Mouse (Mus musculus) E14TG2a.4 (cell line): Measurements from ENCODE around the gene Agtpbp1.

Source experiments
- H3K27me3 ChIP-seq: 2 replicates; pipeline ENCODE4 v1.6.1; 2014; ENCODE audit warnings: low read length, control low read depth; ENCODE audit not compliant: insufficient read depth
- H3K36me3 ChIP-seq: 2 replicates; pipeline ENCODE4 v1.6.1; 2014; ENCODE audit warnings: low read length, control low read depth; ENCODE audit not compliant: insufficient read depth
- H3K4me1 ChIP-seq: replicated peaks from 2 replicates; pipeline ENCODE4 v1.6.1; 2014; ENCODE audit warnings: low read depth, low read length, control low read depth
- H3K4me3 ChIP-seq: replicated peaks from 2 replicates; pipeline ENCODE4 v1.5.1; 2014; ENCODE audit warnings: mild to moderate bottlenecking, low read length
- H3K9me3 ChIP-seq: 2 replicates; pipeline ENCODE4 v1.6.1; 2014; ENCODE audit warnings: low read length, control low read depth
- CTCF ChIP-seq: conservative IDR thresholded peaks from 2 replicates; pipeline ENCODE4 v1.5.1; 2014; ENCODE audit warnings: low read length
- NANOG ChIP-seq: IDR thresholded peaks from 2 replicates; pipeline ENCODE4 v1.6.1; 2014; ENCODE audit warnings: borderline replicate concordance, low read length, mixed read lengths
- POU5F1 ChIP-seq: IDR thresholded peaks from 2 replicates; pipeline ENCODE4 v1.6.1; 2014; ENCODE audit warnings: low read length, borderline replicate concordance

Gene Agtpbp1

GRCm38 (mm10) chr13:59460958-59461357, 124.1 kb downstream of the Agtpbp1 start:
- TF ChIP-seq POU5F1 (no peak), NANOG (no peak), CTCF (no peak)
- Histone ChIP-seq H3K27me3 (no peaks in the 10 kb centered on the region), H3K36me3 (peaks cover 98% of the 10 kb centered on the region), H3K4me1 (no peaks in the 10 kb centered on the region), H3K9me3 (no peaks in the 10 kb centered on the region), H3K4me3 (no peak overlapping the region)

GRCm38 (mm10) chr13:59456203-59456602, 128.8 kb downstream of the Agtpbp1 start:
- no peak for TF ChIP-seq CTCF
- H3K36me3 ChIP-seq, result peaks cover 94% of the 10 kb centered on the region
- no peak overlapping the region for H3K4me3 ChIP-seq
- no peaks in the 10 kb centered on the region for H3K9me3 ChIP-seq
- H3K27me3 ChIP-seq, result no peaks in the 10 kb centered on the region
- H3K4me1 ChIP-seq, result peaks cover 18% of the 10 kb centered on the region

GRCm38 (mm10) chr13:59454001-59454785, 130.8 kb downstream of the Agtpbp1 start:
- no peaks in the 10 kb centered on the region for H3K9me3 ChIP-seq
- H3K4me1 ChIP-seq, result peaks cover 18% of the 10 kb centered on the region
- no peaks in the 10 kb centered on the region for H3K27me3 ChIP-seq
- H3K36me3 ChIP-seq, result peaks cover 92% of the 10 kb centered on the region
- TF ChIP-seq CTCF (no peak), NANOG (no peak), POU5F1 (no peak)
- H3K4me3 ChIP-seq, result no peak overlapping the region

- H3K9me3 ChIP-seq, result no peaks in the 10 kb centered on the region
- peaks cover 89% of the 10 kb centered on the region for H3K36me3 ChIP-seq
- peaks cover 18% of the 10 kb centered on the region for H3K4me1 ChIP-seq
- TF ChIP-seq POU5F1, result no peak
- TF ChIP-seq NANOG, result no peak
- no peak for TF ChIP-seq CTCF
- no peak overlapping the region for H3K4me3 ChIP-seq
- no peaks in the 10 kb centered on the region for H3K27me3 ChIP-seq
These were observed 131.4 kb downstream of the Agtpbp1 start for GRCm38 (mm10) chr13:59453582-59453981.

GRCm38 (mm10) chr13:59453045-59453444, 132.0 kb downstream of the Agtpbp1 start:
- Histone ChIP-seq H3K27me3 (no peaks in the 10 kb centered on the region), H3K36me3 (peaks cover 84% of the 10 kb centered on the region), H3K4me3 (no peak overlapping the region), H3K4me1 (peaks cover 18% of the 10 kb centered on the region), H3K9me3 (no peaks in the 10 kb centered on the region)
- TF ChIP-seq CTCF (no peak), POU5F1 (no peak), NANOG (no peak)

GRCm38 (mm10) chr13:59450840-59451239, 134.2 kb downstream of the Agtpbp1 start:
- no peaks in the 10 kb centered on the region for H3K27me3 ChIP-seq
- H3K36me3 ChIP-seq, result peaks cover 74% of the 10 kb centered on the region
- no peak for TF ChIP-seq POU5F1
- TF ChIP-seq CTCF, result no peak
- TF ChIP-seq NANOG, result no peak
- no peak overlapping the region for H3K4me3 ChIP-seq
- H3K9me3 ChIP-seq, result no peaks in the 10 kb centered on the region
- H3K4me1 ChIP-seq, result peaks cover 18% of the 10 kb centered on the region

- peaks cover 41% of the 10 kb centered on the region for H3K36me3 ChIP-seq
- H3K27me3 ChIP-seq, result no peaks in the 10 kb centered on the region
- no peaks in the 10 kb centered on the region for H3K9me3 ChIP-seq
- peaks cover 6% of the 10 kb centered on the region for H3K4me1 ChIP-seq
- TF ChIP-seq NANOG (no peak), POU5F1 (no peak), CTCF (no peak)
- H3K4me3 ChIP-seq, result no peak overlapping the region
These were observed 137.9 kb downstream of the Agtpbp1 start for GRCm38 (mm10) chr13:59447130-59447529.

GRCm38 (mm10) chr13:59445179-59445578, 139.8 kb downstream of the Agtpbp1 start:
- TF ChIP-seq CTCF (no peak), NANOG (no peak), POU5F1 (no peak)
- Histone ChIP-seq H3K4me3 (no peak overlapping the region), H3K27me3 (no peaks in the 10 kb centered on the region), H3K36me3 (peaks cover 22% of the 10 kb centered on the region), H3K4me1 (no peaks in the 10 kb centered on the region), H3K9me3 (no peaks in the 10 kb centered on the region)

GRCm38 (mm10) chr13:59444371-59444770, 140.7 kb downstream of the Agtpbp1 start:
- peaks cover 4% of the 10 kb centered on the region; the same call in 1 of the 2 replicates for H3K27me3 ChIP-seq
- TF ChIP-seq NANOG (no peak), POU5F1 (no peak), CTCF (no peak)
- H3K9me3 ChIP-seq, result no peaks in the 10 kb centered on the region
- H3K36me3 ChIP-seq, result peaks cover 16% of the 10 kb centered on the region; the same call in 1 of the 2 replicates
- no peak overlapping the region for H3K4me3 ChIP-seq
- H3K4me1 ChIP-seq, result no peaks in the 10 kb centered on the region
